Mouse (Mus musculus) olfactory bulb, adult 2 months (tissue): ENCODE measurements around the gene Rffl.

Experiments
- CTCF ChIP-seq: fragments of 200-500 bp; IDR thresholded peaks from 2 replicates; pipeline ENCODE4 v1.5.1; 2012; ENCODE audit warnings: low read depth, mild to moderate bottlenecking, low read length, moderate library complexity; ENCODE audit not compliant: insufficient read depth
- POLR2A ChIP-seq: fragments of 200-500 bp; IDR thresholded peaks from 2 replicates; pipeline ENCODE4 v1.6.1; 2012; ENCODE audit warnings: mild to moderate bottlenecking, low read depth, low read length, moderate library complexity; ENCODE audit not compliant: insufficient read depth

DNA sequence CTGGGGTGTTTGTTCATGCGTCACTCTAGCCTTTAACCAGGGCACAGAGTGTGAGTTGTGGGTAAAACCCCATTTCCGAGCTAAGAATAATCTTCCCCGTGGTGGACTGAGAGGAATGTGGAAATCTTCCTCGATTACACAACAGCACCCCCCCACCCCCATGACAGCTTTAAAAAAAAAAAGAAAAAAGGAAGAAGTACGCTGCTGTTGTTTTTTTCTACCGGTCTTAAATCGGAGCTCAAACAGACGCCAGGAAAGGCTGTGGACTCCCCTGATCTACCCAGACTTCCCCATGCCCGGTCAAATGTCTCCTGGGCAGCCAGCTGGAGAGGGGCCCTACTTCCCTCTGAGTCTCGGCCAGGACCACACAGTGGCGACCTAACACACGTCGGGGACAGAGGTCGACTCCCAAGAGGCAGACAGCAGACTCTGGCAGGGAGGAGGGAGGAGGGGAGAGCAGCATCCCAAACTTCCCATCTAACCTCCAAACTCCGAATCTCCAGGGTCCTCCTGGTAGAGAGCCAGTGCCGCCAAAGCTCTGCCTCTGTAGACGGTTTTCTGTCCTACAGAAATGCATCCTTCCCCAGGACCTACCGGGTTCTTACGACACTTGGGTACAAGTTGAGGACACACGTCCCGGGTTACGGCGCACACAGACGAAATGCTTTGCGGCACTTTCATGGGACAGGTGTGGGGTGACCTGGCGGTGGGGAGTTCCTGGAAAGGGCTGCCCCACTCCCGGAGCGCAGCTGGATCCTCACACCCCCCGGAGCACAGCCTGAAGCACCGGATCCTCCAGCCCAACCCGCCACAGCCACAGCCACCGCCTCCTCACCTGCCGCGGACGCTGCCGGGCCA lies 608 bp downstream of the Rffl start:
- TF ChIP-seq POLR2A (no peak), CTCF (no peak)
